Mouse (Mus musculus) ES-E14 (cell line): ENCODE data around the gene Rlbp1.

Experiments used
- CHD2 ChIP-seq: IDR thresholded peaks from 2 replicates; pipeline ENCODE4 v1.6.1; 2014; ENCODE audit warnings: mild to moderate bottlenecking, low read depth, low read length, inconsistent platforms
- MAFK ChIP-seq: IDR thresholded peaks from 2 replicates; pipeline ENCODE4 v1.6.1; 2014; ENCODE audit warnings: mild to moderate bottlenecking, low read depth, low read length, inconsistent platforms; ENCODE audit not compliant: insufficient read depth
- ZNF384 ChIP-seq: IDR thresholded peaks from 2 replicates; pipeline ENCODE4 v1.6.1; 2012; ENCODE audit warnings: low read depth, low read length, inconsistent platforms

- no peak for TF ChIP-seq ZNF384
- no peak for TF ChIP-seq CHD2
- TF ChIP-seq MAFK = 0 out of 2 replicates have a peak, but pooled peaks have one; percentile 50
Observed at GRCm38 (mm10) chr7:79400296-79400695, 13.4 kb upstream of the Rlbp1 start.
